Mouse (Mus musculus): Measurements from ENCODE around the gene Stmn1.
A peak's percentile ranks its signal among the peaks of the same experiment; 100 is the strongest.
"Not testable (repeated sequence)": the region's sequence is repeated elsewhere in the genome, so short reads cannot be mapped to it uniquely, and the experiment has no call there.

Gene Stmn1

DNA sequence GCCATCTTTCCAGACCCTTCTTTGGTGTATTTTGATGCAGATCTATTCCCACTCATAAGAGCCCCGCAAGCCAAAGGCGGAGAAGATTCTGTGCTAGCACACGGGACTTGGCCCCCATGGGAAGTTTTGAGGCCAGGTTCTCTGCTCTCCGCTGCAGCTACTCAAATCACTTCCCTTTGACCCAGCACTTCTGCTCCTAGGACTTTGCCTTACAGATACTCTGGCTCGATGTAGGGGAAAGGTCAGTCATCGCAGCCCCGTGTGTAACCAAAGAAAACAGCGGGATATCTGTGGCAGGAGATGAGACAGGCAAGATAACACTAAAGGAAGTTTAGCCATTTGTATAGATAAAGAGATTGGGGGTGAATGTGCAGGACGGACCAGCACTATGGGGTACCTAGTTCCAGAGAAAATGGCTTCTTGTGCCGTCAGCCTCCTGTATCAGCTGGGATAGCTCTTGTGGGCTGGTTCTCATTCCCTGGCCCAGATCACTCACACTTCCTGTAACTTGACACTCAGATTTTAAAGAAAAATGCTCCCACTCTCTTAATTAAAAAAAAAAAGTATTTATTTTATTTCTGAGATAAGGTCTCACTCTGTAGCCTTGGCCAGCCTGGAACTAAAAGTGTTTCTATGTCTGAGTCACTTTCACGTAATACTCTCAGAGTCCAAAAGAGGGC, 22.0 kb downstream of the Stmn1 start:
- no peak for DNase-seq

DNA sequence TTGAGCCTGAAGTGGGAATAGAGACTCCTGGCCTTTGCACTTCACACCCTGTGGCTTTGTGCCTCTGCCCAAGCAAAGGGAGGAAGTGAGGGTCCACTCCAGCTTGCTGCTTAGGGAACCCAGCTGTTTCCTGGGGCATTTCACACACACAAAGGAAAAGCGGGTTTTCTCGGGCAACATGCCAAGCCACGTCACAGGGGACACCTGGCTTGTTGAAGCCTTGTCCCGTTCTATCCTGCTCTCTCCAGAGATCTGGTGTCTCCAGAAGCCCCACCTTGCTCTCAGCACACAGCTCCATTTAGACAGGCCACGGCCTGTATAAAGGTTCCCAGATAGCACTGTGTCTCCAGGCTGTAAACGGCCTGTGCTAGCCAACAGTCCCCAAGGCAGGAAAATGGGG, 23.6 kb downstream of the Stmn1 start:
- no peak for DNase-seq

GRCm38 (mm10) chr4:134494161-134494560, 26.0 kb downstream of the Stmn1 start:
- DNase-seq, result not testable (repeated sequence)

DNA sequence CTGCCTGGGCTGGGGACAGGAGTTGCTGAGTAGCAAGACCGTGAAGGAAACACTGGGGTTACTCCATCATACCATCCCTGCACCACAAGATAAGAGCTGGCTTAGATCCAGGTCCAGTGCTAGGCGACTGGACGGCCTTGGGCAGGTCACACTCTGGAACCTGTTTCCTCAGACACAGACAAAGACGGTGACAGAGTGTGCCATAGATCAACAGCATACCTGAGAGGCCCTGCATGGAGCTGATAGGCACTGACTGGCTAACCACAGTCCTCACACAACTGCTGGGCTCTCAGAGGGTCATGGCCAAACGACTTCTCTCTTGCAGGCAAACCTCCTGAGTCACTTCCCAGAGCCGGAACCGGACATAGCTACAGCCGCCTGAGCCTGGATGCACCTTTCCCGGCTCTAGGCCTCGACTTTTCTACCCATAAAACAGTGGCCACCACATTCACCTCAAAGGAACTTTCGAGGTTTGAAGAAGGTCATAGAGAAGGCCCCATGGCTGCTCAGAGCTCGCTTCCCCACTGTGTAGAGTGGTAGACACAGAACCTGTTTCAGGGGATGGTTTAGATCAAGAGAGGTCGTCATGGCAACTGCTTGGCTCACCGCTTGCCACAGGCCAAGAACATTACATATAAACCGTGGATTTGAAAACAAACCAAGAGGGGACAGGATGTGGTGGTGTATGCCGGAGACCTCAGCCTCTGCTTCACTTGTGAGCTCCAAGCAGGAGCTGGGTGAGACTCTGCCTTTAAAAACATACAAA, 26.8 kb downstream of the Stmn1 start:
- DNase-seq, result peak; percentile 41

GRCm38 (mm10) chr4:134495546-134495923, 27.4 kb downstream of the Stmn1 start:
- no peak for DNase-seq

- peak; percentile 73 for DNase-seq
Observed at GRCm38 (mm10) chr4:134496595-134497210, 28.6 kb downstream of the Stmn1 start, which contains the start of gene Paqr7. Gene Paqr7, plus strand, starts transcription at chr4:134496697.

DNA sequence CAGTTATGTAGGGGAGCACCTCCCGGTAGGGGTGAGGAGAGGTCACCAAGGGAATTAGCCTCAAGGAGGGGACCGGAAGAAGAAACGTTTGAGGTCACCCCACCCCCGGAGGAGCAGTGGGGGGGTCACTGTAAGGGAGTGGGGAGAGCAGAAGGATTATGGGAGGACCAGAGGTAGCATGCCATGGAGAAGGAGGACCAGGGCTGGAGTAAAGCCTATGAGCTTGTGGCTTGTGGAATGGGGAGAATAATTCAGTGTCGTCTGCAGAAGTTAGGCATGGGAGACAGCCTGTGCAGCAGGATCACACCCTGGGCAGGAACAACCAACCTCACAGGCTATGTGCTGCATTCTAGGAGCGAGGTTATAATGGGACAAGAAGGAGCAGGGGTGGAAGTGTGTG, 29.1 kb downstream of the Stmn1 start:
- DNase-seq, result no peak

DNA sequence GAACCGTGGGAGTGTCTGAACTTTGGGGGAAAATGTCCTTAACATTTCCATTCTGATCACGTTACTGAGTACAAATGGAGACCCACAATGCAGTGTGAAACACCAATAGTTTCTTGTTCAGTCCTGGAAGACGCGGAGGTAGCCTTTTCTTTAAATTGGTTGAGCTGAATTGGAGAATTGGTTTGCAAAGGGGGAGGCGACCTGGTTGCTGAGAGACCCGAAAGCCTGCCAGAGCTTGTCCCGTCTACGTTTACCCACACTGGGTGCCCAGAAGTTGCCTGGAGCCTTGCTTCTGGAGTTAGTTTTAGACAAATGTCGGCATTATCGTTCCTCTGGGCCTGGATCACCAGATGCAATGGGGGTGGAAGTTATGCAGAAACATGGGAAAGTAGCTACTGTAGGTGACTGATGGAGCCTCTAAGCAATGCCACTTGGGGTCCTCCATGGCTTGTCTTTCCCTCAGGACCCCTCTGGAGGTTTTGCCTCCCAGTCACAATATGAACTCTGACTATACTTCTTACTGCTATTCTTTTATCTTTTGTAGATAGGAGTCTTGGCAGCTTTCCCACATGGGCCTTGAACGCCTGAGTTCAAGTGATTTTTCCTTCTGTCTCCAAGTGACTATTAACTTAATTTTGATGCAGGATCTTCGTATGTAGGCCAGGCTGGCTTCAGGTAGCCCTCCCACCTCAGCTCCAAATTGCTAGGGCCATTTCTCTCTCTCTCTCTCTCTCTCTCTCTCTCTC, 30.0 kb downstream of the Stmn1 start:
- DNase-seq, result no peak

DNA sequence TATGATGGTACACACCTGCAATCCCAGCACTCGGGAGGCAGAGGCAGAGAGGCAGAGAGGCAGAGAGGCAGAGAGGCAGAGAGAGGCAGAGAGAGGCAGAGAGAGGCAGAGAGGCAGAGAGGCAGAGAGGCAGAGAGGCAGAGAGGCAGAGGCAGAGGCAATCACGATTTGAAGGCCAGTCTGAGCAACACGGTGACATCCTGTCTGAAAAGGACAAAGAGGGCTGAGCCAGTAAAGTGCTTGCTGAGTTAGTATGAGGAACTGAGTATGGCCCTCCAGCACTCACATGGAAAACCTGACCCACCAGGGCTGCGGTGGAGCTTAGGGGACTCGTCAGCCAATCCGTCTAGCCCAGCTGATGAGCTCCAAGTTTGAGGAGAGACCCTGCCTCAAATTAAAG, 30.9 kb downstream of the Stmn1 start:
- DNase-seq, result not testable (repeated sequence)

DNA sequence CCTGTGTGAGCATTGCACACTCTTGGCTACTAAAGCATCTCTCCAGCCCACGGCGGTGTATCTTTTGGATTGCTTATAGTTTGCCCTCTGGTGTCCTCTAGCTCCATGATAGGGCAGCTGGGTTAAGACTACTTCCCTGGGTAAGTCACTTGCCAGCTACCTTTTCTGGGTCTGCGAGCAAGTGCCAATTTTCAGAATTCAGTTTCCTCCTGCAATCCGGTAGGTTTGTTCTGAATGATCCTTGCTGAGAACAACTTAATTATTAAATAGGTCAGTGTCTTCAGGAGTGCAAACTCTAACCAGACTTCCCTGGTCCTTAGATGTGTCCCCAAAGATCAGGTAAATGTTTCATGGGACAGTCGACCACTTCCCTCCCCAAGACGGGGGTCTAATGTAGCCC, 33.0 kb downstream of the Stmn1 start:
- DNase-seq, result no peak

- DNase-seq, result no peak
Observed at GRCm38 (mm10) chr4:134503686-134504357, 35.7 kb downstream of the Stmn1 start.

DNA sequence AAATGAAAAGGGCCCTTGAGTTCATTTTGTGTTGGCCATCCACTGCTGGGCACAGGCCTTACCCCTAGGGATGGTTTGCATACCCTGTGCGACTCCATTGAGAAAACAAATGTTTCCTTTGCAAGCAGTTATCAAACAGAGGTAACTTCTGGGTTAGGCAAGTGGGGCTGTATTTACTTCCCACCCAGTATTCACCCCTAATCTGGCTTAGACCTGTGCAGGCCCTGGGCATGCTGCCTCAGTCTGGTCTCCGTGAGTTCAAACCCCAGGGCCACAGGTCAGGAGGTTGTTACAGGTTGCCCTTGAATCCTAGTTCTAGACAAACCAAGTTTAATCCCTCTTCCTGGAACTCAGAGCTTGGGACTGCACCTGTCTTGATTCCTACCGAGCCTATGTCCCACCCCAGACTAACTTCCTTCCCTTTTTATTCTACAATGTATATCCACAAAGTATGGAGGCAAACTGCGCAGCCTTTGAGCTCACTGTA, 37.2 kb downstream of the Stmn1 start:
- no peak for DNase-seq

GRCm38 (mm10) chr4:134505966-134506594, 38.0 kb downstream of the Stmn1 start:
- DNase-seq, result no peak

DNA sequence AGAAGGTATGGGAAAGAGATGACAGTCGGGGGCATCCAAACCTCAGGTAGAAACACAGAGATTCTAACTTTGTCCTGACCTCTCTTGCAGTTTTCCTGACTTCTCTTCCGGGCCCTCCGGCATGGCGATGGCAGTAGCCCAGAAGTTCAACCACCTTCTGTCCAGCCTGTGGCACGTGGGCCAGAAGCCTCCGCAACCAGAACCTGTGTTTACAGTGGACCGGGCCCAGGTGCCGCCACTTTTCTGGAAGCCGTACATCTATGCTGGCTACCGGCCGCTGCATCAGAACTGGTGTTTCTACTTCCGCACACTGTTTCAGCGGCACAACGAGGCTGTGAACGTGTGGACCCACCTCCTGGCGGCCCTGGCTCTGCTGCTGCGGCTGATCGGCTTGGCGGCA, 38.6 kb downstream of the Stmn1 start:
- no peak for DNase-seq

GRCm38 (mm10) chr4:134510396-134510795, 42.3 kb downstream of the Stmn1 start:
- DNase-seq, result no peak

DNA sequence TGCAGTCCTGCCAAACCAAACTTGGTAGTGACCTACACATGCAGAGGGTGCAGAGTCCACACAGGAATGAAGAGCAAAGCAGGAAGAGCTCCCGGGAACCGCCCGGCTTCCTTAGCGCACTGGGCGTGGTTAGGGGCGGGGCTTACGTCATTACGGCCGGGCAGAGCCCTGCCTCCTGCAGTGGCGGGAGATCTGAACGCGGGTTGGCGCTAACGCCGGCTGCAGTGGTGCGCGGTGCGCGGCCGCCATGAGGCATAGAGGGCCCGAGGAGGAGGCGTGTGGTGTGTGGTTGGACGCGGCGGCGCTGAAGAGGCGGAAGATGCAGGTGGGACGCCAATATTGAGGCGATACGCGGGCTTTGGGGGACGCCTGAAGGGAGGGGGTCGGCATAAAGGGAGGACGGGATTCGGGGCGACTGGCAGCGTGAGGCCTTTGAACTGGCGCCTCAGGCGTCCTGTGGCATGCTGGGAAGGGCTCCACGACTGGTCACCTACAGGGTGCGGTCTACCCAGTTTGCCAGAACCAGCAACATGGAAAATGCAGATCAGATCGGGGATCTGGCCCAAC, 42.8 kb downstream of the Stmn1 start, which contains the start of gene Aunip:
Gene Aunip (plus strand): TSS at position 155 of the 567 bp plus-strand sequence.
- peak; percentile 98 for DNase-seq

GRCm38 (mm10) chr4:134511730-134512129, 43.6 kb downstream of the Stmn1 start:
- no peak for DNase-seq

- peak; percentile 80 for DNase-seq
Observed at GRCm38 (mm10) chr4:134512798-134513197, 44.7 kb downstream of the Stmn1 start.

GRCm38 (mm10) chr4:134514309-134514930, 46.3 kb downstream of the Stmn1 start:
- DNase-seq, result no peak

DNA sequence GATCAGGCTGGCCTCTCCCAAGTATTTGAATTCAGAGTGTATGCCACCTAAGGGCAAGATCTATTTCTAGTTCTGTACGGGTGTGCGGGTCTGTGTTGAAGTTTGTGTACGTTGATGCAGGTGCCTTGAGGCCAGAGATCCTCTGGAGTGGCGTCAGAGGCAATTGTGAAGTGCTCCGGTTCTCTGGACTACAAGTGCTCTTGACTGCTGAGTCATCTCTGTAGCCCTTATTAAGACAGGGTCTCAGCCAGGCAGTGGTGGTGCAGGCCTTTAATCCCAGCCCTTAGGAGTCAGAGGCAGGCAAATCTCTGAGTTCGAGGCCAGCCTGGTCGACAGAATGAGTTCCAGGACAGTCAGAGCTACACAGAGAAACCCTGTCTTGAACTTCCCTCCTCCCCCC, 47.5 kb downstream of the Stmn1 start:
- DNase-seq, result no peak

DNA sequence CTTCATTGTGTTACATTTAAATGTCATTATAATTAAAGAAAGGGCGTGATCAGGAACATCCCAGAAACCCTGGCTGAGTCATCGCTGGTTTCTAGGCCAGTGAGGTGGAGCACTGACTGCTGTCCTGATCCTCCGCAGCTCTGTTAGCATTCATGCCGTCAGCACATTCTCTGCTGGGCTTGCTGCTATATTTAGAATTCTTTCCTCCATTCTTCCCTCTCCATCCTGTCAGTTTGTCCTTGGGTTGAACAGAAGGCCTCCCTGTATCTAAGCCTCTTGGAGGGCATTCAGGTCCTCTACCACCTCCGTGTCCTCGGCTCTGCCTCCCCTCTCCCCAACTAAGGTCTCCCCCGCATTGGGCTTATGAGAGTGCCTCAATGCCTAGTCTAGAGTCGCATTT, 48.9 kb downstream of the Stmn1 start:
- no peak for DNase-seq

Measured in embryo, embryonic 11 days (tissue).